Mouse (Mus musculus) left cerebral cortex, postnatal 4 days (tissue): ENCODE measurements around the gene Abca4. TPM values are rescaled to one million over a fixed set of nuclear protein-coding genes. Genes with fewer than 3 reads are reported as not detected.
A peak's percentile ranks its signal among the peaks of the same experiment; 100 is the strongest.

Source experiments
- DNase-seq: peaks from one replicate; pipeline ENCODE4 v3.0.0-alpha.2; 2022
- intact Hi-C: fragments of 180-260 bp; cut with DNase I; formaldehyde crosslinking; loops from one replicate; pipeline ENCODE4 v1.15.1; 2025
- total RNA-seq, 2 experiments: library from RNA; stranded (reverse); gene quantifications; 2 replicates each; pipeline ENCODE4 v1.2.3; 2021

Abca4 gene
- total RNA-seq, 2 experiments from 2014 or later = 3.4 to 3.8 TPM

DNA sequence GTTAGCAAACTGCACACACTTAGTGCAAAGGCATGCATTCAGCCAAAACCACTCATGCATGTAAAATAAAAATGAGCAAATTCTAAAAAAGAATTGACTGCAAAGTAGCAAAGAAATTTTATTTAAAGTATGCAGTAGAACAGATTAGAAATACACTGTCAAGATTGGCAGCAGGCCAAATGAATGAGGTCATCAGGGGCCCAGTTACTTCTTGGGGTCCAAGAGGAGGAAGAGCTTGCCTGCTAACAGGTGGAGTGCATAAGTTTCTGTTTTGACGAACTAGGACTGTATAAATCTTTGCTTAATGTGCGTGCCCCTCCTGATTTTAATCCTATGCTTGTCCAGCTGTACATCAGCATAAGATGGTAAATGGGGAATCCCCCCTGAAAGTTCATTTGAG is 109.8 kb downstream of the Abca4 start:
- intact Hi-C loops = no loop called here
- no peak for DNase-seq

DNA sequence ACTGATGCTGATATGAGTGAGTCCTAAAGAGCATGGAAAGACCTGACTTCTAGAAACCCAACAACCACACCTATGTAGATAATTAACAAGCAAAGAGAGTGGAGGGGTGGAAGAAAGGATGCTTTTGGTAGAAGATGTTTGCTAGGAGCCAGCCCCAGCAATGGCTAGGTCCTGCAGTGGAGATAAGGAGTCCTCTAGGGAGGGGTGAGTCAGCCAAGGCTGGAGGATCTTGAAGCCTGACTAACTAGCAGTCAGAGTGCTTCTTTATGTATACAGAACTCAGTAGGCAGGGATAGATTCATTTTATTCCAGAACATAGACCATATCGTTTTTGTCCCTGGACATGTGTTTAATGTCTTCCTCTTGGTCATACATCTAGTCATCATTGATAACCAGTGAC is 115.2 kb downstream of the Abca4 start:
- intact Hi-C loops = no loop called here
- DNase-seq = no peak

DNA sequence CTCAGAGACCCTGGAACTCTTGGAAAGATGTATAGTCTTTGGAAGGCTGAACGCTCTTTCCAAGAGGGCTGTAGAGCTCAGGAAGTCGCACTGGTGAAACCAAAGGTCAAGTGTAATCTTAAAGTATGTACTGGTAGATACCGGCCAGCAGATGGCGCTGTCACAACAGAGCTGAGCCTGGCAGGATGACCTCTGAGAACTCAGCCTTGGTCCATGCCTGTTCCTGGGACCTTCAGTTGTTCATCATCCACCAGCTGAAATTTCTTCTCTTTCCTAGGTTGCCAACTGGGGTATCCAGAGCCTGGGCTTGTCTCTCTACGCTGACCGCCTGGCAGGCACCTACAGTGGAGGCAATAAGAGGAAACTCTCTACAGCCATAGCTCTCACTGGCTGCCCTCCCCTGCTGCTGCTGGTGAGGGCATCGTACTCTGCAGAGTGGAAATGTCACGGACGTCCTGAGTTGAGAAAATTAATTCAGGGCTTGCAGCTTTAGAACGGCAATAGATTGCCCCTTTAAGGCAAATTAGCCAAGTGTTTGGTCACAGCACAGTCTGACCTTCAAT is 125.5 kb downstream of the Abca4 start:
- intact Hi-C loops = loop anchor here (10.0 kb wide), 1 partner anchor 945 kb away; no protein-coding TSS in a partner anchor
- peak; percentile 80 for DNase-seq

DNA sequence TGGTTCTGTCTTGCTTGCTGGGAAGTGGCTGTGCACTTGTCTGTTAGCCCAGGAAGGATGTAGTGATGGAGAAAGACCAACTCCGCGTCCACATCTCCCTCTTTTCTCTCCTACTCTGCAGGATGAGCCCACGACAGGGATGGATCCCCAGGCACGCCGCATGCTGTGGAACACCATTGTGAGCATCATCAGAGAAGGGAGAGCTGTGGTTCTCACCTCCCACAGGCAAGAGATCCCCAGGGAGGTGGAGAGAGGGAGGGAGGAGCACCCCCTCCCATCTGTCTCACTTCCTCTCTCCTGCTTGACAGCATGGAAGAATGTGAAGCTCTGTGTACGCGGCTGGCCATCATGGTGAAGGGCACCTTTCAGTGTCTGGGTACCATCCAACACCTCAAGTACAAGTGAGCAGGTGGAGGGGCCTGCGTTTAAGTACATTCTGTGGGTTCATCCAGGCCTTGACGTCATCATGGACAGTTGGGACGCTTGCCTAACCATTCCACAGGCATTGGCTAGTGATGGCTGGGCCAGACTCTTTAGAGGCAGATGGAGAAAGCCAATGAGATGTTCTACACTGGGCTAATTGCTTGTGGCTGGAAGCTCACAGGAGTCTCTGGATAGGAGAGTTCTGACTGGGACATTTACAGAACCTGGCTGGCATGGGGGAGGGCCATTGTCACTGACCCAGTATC is 126.5 kb downstream of the Abca4 start:
- intact Hi-C loops = loop anchor here (10.0 kb wide), 1 partner anchor 944 kb away; no protein-coding TSS in a partner anchor
- DNase-seq = no peak

DNA sequence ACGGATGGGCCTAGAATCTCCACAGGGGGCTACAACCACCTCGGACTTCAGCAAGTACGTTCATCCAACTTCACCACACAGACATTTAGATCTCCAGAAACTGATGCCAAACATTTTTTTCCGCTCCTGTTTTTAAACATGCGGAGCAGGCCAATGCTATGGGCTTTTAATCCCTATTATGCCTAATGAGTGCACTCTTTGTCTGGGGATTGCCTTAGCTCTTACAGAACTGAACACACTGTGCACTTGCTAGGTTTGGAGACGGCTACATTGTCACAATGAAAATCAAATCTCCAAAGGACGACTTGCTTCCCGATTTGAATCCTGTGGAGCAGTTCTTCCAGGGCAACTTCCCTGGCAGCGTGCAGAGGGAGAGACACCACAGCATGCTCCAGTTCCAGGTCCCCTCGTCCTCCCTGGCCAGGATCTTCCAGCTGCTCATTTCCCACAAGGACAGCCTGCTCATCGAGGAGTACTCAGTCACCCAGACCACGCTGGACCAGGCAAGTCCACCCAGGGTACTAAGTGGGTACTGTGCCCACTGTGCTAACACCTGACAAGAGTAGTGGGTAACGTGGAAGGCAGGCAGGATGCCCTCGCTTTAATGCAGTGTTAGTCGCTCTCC is 129.4 kb downstream of the Abca4 start:
- DNase-seq = no peak
- intact Hi-C loops = loop anchor here (10.0 kb wide), 1 partner anchor 941 kb away; no protein-coding TSS in a partner anchor

DNA sequence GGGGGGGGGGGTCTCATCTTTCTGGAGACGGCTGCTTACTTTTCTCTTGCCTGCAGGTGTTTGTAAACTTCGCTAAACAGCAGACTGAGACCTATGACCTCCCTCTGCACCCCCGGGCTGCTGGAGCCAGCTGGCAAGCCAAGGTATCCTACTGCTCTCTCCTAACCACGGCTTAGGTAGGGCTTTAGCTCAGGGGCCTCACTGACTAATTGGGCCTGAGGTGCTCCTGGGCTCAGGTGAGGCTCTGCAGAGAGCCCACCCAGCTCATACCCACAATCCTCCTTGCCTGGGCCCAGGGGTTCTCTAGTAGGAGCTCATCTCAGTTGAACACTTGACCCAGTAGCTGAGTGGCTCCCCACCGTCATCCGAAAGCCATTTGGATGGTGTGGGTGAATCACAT is 131.8 kb downstream of the Abca4 start:
- no peak for DNase-seq
- intact Hi-C loops = loop anchor here (10.0 kb wide), 1 partner anchor 939 kb away; no protein-coding TSS in a partner anchor

DNA sequence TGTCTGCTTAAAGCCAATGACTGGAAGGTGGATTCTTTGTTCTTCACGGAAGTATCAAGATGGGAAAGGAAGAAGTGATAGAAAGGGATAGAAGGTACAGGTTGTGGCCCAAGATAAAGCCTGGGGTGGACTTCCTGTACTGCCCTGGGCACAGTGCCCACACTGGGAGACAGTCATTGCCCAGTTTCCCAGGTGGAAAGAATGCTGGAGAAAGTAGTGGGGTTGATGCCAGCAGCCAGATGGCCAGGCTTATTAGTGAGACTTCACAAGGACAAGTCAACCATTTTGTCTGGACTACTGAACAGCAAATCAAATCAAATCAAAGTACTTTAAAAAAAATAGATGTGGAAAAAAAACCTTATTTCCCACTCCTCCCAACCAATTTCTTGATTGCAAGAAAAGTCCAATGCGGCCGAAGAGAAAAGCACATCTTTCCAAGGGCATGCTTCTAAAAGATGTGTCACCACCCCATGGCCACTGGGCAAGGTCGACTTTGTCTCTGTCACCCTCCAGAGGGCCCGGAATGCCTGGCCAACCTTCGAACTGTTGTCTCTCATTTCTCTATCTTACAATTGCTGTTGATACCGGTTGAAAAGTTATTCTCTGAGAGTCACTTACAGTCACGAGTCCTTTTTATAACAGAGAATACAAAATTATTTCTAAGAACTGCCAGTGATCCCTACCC is 132.6 kb downstream of the Abca4 start:
- intact Hi-C loops = loop anchor here (10.0 kb wide), 1 partner anchor 938 kb away; no protein-coding TSS in a partner anchor
- peak; percentile 92 for DNase-seq

DNA sequence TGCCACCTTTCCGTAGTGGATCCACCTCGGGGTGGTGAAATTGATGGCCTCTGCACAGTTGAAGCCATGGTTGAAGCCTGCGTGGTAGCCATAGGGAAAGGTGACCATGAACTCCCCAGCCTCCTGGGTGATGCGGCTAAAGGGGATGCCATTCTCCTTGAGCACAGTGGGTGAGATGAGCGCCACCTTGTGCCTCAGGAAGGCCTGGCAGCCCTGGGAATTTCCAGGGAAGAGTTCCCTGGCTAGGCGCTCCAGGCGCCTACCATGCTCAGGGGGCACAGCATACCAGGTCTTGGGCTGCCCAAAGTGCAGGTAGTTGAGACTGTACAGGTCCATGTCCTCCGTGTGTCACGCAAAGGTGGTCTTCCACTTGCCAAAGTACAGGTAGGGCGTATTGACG is 139.9 kb downstream of the Abca4 start:
- intact Hi-C loops = no loop called here
- DNase-seq = no peak

DNA sequence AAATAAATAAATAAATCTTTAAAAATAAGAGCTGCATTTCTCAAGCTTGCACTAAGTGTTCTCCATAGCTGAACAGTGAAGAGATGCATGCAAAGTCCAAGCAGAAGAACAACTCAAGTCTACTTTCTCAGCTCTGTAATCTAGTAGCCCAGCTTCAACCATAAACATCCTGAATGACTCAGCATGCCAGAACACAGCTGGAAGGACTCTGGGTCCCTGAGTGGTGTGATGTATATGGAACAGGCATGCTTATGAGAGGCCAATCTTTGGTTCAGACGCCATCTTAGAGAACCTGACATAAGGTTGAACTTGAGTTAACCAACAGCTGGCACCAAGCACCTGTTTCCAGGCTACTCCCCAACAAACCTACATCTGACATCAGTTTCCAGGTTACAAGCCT is 142.7 kb downstream of the Abca4 start:
- intact Hi-C loops = no loop called here
- no peak for DNase-seq

DNA sequence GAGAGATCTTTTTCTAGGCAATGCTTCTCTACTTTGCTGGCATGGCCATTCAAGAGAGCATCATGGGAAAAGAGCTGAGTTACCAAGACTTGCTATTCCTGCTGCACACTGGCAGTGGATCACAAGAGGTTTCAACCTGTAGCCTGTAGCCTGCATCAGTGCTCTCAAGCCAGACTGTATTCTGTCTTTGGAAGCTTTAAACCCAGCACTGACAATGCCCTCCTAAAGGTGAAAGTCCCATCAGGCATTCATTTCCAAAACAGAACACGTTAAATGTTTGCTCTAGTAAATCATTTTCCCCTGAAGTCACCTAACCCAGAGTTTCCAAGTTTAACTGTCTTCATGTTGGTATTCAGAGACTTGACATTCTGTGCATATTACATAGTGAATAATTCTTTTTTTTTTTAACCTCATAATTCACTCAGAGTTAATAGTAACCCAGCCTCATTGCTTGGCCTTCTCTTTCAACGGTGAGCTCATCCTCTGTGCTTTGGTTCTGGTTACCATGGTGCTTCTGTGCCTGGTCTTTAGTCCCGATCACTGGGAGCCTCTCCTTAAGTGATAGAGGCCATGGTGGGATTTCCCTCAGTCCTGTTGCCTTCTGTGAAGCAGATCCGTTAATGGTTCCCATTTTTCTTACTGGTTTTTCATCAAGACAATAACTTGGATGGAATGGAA is 152.5 kb downstream of the Abca4 start:
- intact Hi-C loops = no loop called here
- DNase-seq = no peak

DNA sequence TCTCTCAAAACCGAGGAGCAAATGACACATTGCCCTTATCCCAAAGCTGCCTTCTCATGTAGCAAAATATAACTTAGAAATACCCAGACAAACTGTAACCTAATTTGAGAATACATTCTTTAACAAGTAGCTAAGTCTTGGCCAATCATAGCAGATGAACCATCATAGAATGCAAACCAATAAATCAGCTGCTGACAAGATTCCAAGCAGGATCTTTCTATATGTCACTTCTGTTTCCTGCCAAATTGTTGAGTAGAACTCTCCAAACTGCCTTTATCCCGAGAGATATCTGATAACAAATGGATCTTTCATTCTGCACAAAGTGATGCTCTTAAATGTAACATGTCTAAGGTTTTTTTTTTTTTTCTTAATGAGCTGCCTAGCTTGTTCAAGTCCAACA is 154.3 kb downstream of the Abca4 start:
- intact Hi-C loops = no loop called here
- DNase-seq = no peak

DNA sequence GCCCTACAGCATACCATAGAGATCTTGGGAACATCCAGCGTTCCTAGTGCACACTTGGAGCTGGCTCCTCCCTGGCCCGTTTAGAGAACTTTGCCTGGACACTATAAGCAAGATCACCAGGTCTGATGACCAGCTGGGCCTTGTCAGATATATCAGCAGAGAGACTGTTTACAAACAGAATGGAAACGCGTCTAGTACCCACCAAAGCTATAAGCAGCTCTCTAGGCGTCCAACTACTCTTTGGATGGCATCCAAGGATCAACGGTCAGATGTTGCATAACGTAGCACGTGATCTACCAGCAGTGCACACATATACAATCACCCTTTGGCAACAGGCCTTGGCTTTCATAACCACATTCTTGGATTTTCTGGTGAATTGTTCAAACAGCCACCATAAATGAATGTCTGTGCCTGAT is 154.7 kb downstream of the Abca4 start:
- intact Hi-C loops = no loop called here
- peak; percentile 25 for DNase-seq

DNA sequence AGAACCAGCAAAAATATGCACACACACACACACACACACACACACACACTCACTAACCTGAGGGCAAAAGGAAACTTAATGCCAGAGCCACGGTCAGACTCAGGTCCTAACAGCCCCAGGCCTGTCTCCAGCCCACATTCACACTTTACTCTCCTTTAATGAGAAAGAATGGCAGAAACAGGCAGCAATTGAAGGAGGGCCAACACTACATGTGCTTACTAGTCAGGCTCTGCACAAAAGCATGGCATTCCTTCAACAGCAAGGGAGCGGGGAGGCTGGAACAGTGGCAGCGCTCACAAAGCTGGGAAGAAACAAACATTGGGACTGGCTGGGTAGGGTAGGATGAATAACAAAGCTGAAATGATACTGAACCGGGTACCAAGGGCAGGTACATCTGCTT is 155.4 kb downstream of the Abca4 start:
- intact Hi-C loops = no loop called here
- no peak for DNase-seq

DNA sequence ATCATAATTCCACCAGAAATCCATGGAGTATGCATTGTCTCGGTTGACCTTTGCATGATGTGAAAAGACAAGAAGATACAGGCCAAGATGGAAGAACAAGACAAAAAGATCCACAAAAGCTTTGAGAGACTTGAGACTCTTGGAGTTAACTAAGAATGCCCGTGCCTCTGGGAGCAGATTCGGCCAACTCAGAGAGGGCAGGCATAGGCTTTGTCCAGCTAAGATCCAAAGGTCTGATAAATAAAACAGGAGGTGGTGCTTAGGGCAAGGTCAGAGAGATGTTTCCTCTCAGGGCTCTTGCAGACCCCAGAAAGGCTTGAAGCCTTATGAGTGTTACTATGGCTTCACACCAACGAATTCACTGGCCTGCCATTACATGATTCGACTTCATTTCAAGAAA is 155.8 kb downstream of the Abca4 start:
- intact Hi-C loops = no loop called here
- no peak for DNase-seq

DNA sequence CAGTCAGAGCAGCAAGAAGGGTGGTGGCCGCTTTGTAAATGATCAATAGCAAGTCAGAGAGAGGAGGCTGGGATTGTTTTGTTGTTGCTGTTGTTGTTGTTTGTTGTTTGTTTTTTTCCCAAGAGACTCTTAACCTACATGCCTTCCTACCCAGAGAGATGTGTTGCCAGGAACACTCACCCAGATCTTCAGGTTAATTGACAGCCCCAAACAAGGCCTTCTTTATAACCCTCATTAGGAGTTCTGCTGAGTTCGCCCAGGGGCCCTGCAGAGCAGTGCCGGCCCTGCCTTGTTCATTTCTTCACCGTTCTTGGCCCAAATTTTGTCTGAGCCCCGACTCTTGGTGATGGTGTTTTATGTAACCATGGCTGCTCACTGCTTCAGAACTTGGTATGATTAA is 156.2 kb downstream of the Abca4 start:
- no peak for DNase-seq

DNA sequence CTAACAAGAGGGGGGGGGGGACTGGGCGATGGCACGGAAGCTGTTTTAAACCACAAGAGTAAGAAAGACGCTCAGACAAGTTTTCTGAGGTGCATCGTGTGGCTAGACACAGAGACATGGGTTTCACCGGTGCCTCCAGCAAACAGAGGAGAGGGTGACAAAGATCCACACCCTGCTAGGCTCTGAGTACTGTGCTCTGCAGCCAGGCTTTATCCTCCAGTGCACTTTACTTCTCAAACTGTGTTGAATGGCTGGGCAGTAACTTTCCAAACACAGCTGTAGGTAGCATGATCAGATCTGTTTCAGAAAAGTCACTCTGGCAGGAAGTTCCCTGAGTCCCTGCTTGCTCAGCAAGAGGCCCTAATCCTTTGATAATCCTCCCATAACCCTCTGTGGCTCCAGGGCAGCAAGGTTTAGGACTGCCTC is 158.1 kb downstream of the Abca4 start:
- DNase-seq = no peak
- intact Hi-C loops = no loop called here

More for the DNA sequence above, 156.2 kb downstream of the Abca4 start:
- intact Hi-C loops = no loop called here

DNA sequence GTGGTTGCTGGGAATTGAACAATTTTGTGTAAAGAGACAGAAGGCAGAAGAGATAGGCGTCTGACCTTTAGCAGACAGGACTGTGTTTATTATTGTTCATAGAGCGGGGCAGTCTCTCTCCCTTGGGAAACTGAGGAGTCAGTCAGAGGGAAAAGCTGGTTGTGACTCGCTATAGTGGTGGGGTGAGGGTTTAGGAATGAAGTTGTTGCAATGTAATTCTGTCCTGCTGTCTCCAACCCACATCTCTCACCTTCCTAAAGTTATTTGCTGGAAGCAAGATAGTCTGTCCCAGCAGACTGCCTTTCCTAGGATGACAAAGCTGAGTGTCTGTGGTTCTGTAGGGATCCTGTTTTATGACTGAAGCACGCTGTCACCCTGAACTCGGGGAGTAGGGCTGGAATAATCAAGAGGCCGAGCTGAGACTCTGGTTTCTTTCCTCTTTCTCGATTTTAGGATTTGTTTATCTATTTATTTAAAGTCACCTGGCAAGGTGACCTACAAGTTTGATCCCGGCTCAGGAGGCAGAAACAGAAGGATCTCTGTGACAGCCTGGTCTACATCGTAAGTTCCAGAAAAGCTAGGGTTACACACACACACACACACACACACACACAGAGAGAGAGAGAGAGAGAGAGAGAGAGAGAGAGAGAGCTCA is 159.6 kb downstream of the Abca4 start:
- intact Hi-C loops = no loop called here
- DNase-seq = no peak

DNA sequence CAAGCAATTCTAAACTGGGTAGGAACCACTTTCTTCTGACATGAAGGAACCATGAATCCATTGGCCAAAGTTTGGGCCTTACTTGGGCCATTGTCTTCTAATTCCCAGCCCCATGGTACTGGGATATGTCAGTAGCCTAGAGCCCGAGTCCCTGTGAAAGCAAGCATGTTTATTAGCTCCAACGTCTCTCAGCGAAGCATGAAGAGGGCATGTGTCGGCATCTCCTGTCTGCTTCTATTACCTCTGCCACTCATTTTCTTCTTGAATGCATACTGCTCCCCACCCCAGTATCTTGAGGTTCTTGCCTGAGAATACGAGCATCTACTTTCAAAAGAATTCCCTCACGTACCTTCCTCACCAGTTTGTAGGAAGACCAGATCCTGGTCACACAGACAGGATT is 161.5 kb downstream of the Abca4 start:
- intact Hi-C loops = no loop called here
- DNase-seq = peak; percentile 24

DNA sequence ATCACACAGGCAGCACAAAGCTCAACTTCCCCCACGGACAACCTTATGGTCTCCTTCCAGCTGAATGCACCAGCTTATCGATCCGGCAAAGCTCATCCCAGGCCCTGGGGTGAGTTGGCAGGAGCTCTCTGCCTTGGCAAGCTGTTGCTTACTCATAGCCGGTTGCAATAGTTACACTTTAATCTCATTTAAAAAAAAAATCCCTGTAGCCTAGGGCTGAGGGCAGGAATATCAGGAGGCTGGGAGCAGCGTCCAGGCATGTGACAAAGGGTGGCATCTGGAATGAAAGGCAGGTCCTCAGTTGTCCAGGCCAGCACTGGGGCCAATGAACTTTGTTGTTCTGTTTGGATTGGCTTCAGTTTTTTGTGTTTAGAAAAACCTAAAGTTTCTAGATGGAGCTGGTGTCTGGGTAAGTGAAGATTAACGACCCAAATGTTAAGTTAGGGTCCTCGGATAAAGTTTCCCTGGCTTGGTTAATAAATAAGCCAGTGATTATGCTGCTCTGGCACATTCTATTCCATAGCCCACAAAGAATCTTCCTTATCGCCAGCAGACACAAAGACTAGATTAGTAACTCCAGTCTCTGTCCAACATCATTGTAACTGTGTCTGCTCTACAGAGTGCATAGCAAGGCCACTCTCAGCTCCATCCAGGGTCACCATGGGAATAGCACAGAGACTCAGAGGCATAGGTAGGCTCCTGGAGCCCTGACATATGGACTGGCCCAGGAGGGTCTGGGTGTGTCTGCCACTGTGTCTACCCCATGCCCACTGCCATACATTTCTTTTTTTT is 162.2 kb downstream of the Abca4 start:
- peak; percentile 96 for DNase-seq
- intact Hi-C loops = no loop called here

DNA sequence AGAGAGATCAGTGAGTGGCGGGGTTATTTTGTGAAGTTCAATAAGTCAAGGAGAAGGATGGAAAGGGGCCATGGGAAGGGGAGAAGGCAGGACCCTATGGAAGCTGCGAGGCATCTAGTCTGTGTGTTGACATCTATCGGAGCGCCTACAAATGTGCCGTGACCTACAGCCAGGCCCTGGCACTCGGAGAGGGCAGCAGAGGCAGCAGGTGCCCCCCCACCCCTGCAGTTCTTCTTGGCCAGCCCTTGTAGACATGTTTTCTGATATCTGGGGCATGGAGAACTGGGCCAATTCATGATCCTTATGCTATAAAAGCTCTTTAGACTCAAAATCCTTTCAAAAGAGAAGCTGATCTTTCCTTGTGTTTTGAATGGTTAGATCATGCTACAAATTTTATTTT is 163.5 kb downstream of the Abca4 start:
- intact Hi-C loops = no loop called here

More for the DNA sequence above, 163.5 kb downstream of the Abca4 start:
- DNase-seq = peak; percentile 56
